Mouse (Mus musculus) kidney, adult 2 months (tissue): ENCODE data around the gene Clec11a. TPM values are rescaled to one million over a fixed set of nuclear protein-coding genes. Genes with fewer than 3 reads are reported as not detected.
"Not testable (repeated sequence)": the region's sequence is repeated elsewhere in the genome, so short reads cannot be mapped to it uniquely, and the experiment has no call there.

Experiments
- DNase-seq: peaks from one replicate; pipeline ENCODE4 v3.0.0; 2021
- H3K27ac ChIP-seq: fragments of 200-500 bp; 2 replicates; pipeline ENCODE4 v1.5.1; 2012; ENCODE audit warnings: low read depth, low read length, control low read depth, inconsistent platforms; ENCODE audit not compliant: insufficient read depth
- H3K27me3 ChIP-seq: fragments of 200-500 bp; replicated peaks from 2 replicates; pipeline ENCODE4 v1.6.1; 2012; ENCODE audit warnings: mild to moderate bottlenecking, moderate library complexity, low read length, inconsistent platforms; ENCODE audit not compliant: control insufficient read depth, insufficient read depth
- H3K36me3 ChIP-seq: fragments of 200-500 bp; 2 replicates; pipeline ENCODE4 v1.6.1; 2012; ENCODE audit warnings: mild to moderate bottlenecking, moderate library complexity, low read length, inconsistent platforms; ENCODE audit not compliant: control insufficient read depth, insufficient read depth
- H3K4me1 ChIP-seq: fragments of 200-500 bp; 2 replicates; pipeline ENCODE4 v1.6.1; 2011; ENCODE audit warnings: low read length; ENCODE audit not compliant: control insufficient read depth, insufficient read depth
- H3K4me3 ChIP-seq: fragments of 200-500 bp; 2 replicates; pipeline ENCODE4 v1.5.1; 2011; ENCODE audit warnings: mild to moderate bottlenecking, low read depth, low read length, control low read depth; ENCODE audit not compliant: insufficient read depth
- CTCF ChIP-seq: fragments of 200-500 bp; conservative IDR thresholded peaks from 2 replicates; pipeline ENCODE4 v1.5.1; 2011; ENCODE audit warnings: low read depth, mild to moderate bottlenecking, control low read depth, low read length, moderate library complexity, mixed read lengths; ENCODE audit not compliant: insufficient read depth, insufficient read length
- POLR2A ChIP-seq: fragments of 200-500 bp; IDR thresholded peaks from one replicate; pipeline ENCODE4 v1.6.1; 2011; ENCODE audit warnings: low read depth, low read length, control low read depth
- WGBS: fragments of 180-500 bp; shearing (Covaris S2); methylation state at CpG from one replicate; pipeline ENCODE4 v1.1.7; 2018; 5-methylcytosine and 5-hydroxymethylcytosine counted together
- polyA plus RNA-seq: library from polyadenylated mRNA; depleted of rRNA; stranded (reverse); fragments of >200 nt; gene quantifications from 2 replicates; pipeline ENCODE4 v1.2.3, GENCODE M21; 2012

Gene Clec11a
- polyA plus RNA-seq, 1 experiment: 6.4 TPM

DNA sequence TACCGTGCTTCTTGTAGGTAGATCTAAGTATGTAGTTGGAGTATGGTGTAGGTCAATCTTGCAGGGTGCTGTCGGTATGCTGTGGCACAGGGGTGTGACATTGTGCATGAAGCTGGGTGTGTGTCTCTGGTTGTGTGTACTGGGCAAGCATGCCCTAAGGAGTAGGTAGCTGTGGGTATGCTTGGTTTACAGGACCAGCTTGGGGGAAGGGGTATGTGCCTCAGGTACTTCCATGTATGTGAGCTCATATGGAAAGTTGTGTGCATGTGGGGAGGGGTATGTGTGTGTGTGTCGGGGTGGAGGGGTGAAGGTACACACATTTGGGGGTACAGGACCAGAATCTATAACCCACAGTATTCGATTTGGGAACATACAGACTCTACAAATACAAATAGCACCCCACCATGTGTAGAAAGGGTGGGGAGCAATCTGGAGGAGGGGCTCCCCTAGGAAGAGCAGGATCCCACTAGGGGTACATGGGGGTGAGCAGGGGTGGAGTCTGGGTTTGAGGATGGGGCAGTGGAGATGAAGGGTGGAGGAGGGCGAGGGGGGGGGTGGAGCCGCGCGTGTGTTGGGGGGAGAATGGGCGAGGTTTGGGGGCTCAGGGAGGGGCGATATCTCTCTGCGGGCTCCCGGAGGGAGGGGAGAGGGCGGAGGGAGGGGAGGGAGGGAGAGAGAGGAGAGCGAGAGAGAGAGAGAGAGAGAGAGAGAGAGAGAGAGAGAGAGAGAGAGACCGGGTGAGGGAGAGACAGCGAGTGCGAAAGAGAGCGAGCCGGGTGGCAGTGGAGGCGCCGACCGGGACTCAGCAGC is 3.0 kb upstream of the Clec11a start, which contains the start of gene Shank1:
Gene Shank1, plus strand, starts transcription at position 779 of the 810 bp plus-strand sequence.
- Histone ChIP-seq H3K4me1 (no peaks in the 10 kb centered on the region), H3K27me3 (peaks cover 3% of the 10 kb centered on the region), H3K36me3 (no peaks in the 10 kb centered on the region), H3K27ac (no peak within 1 kb of the TSS), H3K4me3 (peak within 1 kb of the TSS; percentile 29; the same call in 1 of the 2 replicates)
- DNase-seq: no peak
- no peak for TF ChIP-seq CTCF
- no peak for TF ChIP-seq POLR2A
- WGBS: 17% methylated on average over 18 of the region's 22 CpGs

GRCm38 (mm10) chr7:44307261-44308020 is 739 bp upstream of the Clec11a start:
- WGBS: 52% methylated on average over 9 of the region's 9 CpGs
- H3K27ac ChIP-seq: no peak overlapping the region
- no peak for TF ChIP-seq CTCF
- no peak for TF ChIP-seq POLR2A
- no peak for DNase-seq
- peaks cover 3% of the 10 kb centered on the region for H3K27me3 ChIP-seq
- no peak overlapping the region for H3K4me3 ChIP-seq
- no peaks in the 10 kb centered on the region for H3K36me3 ChIP-seq
- H3K4me1 ChIP-seq: no peaks in the 10 kb centered on the region

DNA sequence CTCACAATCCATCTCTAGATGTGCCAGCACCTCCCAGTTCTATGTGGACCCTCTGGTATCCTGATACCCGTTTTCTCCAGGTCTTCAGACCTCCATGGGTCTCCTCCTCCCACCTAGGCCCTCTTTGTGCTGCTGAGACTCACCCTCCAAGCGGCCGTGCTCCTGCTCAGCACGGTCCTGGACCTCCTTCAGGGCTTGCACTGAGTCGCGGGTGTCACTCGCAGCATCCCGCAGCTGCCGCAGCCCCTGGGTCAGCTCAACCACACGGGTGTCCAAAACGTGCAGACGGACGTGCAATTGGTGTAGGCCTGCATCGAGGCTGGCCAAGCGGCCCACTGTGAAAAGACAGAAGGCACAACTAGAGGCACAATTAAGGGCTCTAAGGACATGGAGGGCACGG is 1.0 kb downstream of the Clec11a start:
- H3K4me1 ChIP-seq: no peaks in the 10 kb centered on the region
- peak overlapping the region; percentile 19; the same call in 1 of the 2 replicates for H3K27ac ChIP-seq
- WGBS: 14% methylated on average over 16 of the region's 16 CpGs
- H3K27me3 ChIP-seq: no peaks in the 10 kb centered on the region
- no peak for DNase-seq
- H3K36me3 ChIP-seq: no peaks in the 10 kb centered on the region
- peak overlapping the region; percentile 12; the same call in 1 of the 2 replicates for H3K4me3 ChIP-seq
- TF ChIP-seq POLR2A: no peak
- no peak for TF ChIP-seq CTCF

DNA sequence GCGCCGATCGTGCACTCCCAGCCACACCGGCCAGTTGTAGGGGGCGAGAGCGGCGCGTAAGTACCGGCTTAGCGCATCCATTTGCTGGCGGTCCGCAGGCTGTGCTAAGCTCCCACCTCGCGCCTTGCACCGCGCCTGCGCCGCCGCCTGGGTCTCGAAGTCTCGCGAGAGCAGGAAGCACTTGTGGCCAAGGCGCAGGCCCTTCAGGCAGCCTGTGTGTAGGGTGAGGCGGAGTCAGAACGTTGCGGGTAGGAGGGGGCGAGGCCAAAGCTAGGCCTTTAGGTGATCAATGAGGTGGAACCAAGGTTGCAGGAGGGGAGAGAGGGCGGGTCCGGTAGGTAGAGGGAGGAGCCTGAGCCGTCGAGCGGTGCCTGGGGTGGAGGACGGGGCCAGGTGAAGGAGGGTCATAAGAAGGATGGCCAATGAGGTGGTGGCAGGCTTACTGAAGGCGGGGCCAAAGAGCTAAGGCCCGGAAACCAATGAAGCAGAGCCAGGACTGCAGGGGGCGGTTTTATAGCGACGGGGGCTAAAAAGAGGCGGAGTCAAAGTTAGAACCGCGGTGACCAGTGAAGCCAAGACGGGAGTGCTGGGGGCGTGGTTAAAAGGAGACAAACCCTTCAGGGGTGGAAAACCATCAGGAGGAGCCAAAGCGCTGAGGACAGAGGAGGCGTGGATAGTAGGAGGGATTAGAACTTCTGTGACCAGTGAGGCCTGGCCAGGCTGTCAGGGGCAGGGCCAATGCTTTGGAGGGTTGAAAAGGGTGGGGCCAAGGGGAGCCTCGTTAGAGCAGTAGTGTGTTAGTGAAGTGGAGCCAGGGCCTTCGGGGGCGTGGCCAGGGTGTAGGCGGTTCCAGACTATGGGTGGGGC is 1.7 kb downstream of the Clec11a start:
- peak; percentile 99 for DNase-seq
- WGBS: under 1% methylated on average over 49 of the region's 49 CpGs
- peak overlapping the region; percentile 76 for H3K4me3 ChIP-seq
- TF ChIP-seq POLR2A (peak; percentile 88), CTCF (0 out of 2 replicates have a peak, but pooled peaks have one; percentile 4)
- H3K27ac ChIP-seq: peak overlapping the region; percentile 73
- H3K4me1 ChIP-seq: no peaks in the 10 kb centered on the region
- no peaks in the 10 kb centered on the region for H3K27me3 ChIP-seq
- H3K36me3 ChIP-seq: no peaks in the 10 kb centered on the region

GRCm38 (mm10) chr7:44304463-44304774 is 2.3 kb downstream of the Clec11a start:
- no peaks in the 10 kb centered on the region for H3K4me1 ChIP-seq
- no peak for DNase-seq
- no peaks in the 10 kb centered on the region for H3K27me3 ChIP-seq
- peak overlapping the region; percentile 76 for H3K4me3 ChIP-seq
- under 1% methylated on average over 25 of the region's 25 CpGs for WGBS
- peak overlapping the region; percentile 73 for H3K27ac ChIP-seq
- no peak for TF ChIP-seq POLR2A
- no peak for TF ChIP-seq CTCF
- no peaks in the 10 kb centered on the region for H3K36me3 ChIP-seq

GRCm38 (mm10) chr7:44303346-44304340 is 3.1 kb downstream of the Clec11a start:
- no peaks in the 10 kb centered on the region; the same call in 1 of the 2 replicates for H3K27me3 ChIP-seq
- H3K36me3 ChIP-seq: no peaks in the 10 kb centered on the region
- peak overlapping the region; percentile 76 for H3K4me3 ChIP-seq
- no peak overlapping the region for H3K27ac ChIP-seq
- TF ChIP-seq POLR2A (no peak), CTCF (no peak)
- no peaks in the 10 kb centered on the region for H3K4me1 ChIP-seq
- DNase-seq: no peak
- 81% methylated on average over 14 of the region's 14 CpGs for WGBS

GRCm38 (mm10) chr7:44297501-44297900 is 9.2 kb downstream of the Clec11a start:
- H3K36me3 ChIP-seq, DNase-seq, H3K4me3 ChIP-seq, H3K4me1 ChIP-seq, H3K27ac ChIP-seq, H3K27me3 ChIP-seq: not testable (repeated sequence)
- WGBS: 73% methylated on average over 2 of the region's 2 CpGs
